Mouse (Mus musculus) midbrain, embryonic 15.5 days (tissue): ENCODE data around the gene Vgf. TPM values are rescaled to one million over a fixed set of nuclear protein-coding genes. Genes with fewer than 3 reads are reported as not detected.

Source experiments
- ATAC-seq: fragments of 200-750 bp; cut with Nextera tagmentation; replicated peaks from 2 replicates; pipeline ENCODE4 v1.8.0; 2017; ENCODE audit warnings: moderate TSS enrichment
- H3K27ac ChIP-seq: fragments of 300-500 bp; sonication (generic); 2 replicates; pipeline ENCODE4 v1.5.1; 2015; ENCODE audit warnings: mild to moderate bottlenecking, inconsistent platforms
- H3K27me3 ChIP-seq: fragments of 300-500 bp; sonication (generic); replicated peaks from 2 replicates; pipeline ENCODE4 v1.6.1; 2015; ENCODE audit warnings: inconsistent platforms
- H3K36me3 ChIP-seq: fragments of 300-500 bp; sonication (generic); replicated peaks from 2 replicates; pipeline ENCODE4 v1.6.1; 2015; ENCODE audit warnings: inconsistent platforms
- H3K4me1 ChIP-seq: fragments of 300-500 bp; sonication (generic); 2 replicates; pipeline ENCODE4 v1.6.1; 2015; ENCODE audit warnings: inconsistent platforms
- H3K4me2 ChIP-seq: fragments of 300-500 bp; sonication (generic); 2 replicates; pipeline ENCODE4 v1.6.1; 2015; ENCODE audit warnings: inconsistent platforms, mild to moderate bottlenecking, moderate library complexity
- H3K4me3 ChIP-seq: fragments of 300-500 bp; sonication (generic); 2 replicates; pipeline ENCODE4 v1.5.1; 2015; ENCODE audit warnings: mild to moderate bottlenecking, inconsistent platforms
- H3K9ac ChIP-seq: fragments of 300-500 bp; sonication (generic); 2 replicates; pipeline ENCODE4 v1.6.1; 2015; ENCODE audit warnings: mild to moderate bottlenecking, inconsistent platforms
- H3K9me3 ChIP-seq: fragments of 300-500 bp; sonication (generic); 2 replicates; pipeline ENCODE4 v1.6.1; 2016; ENCODE audit warnings: inconsistent platforms
- WGBS: fragments of 180-500 bp; shearing (Covaris S2); methylation state at CpG from one replicate; pipeline ENCODE4 v1.1.7; 2015; ENCODE audit warnings: mixed read lengths; 5-methylcytosine and 5-hydroxymethylcytosine counted together
- polyA plus RNA-seq: library from polyadenylated mRNA; unstranded; fragments of >200 nt; fragmentation: Nextera tagmentation; extraction: Ambion mirVana; gene quantifications from 2 replicates; pipeline ENCODE4 v1.2.1, GENCODE M21; 2015

The Vgf gene
- polyA plus RNA-seq, 1 experiment from 2014 or later, result 9.9 TPM

DNA sequence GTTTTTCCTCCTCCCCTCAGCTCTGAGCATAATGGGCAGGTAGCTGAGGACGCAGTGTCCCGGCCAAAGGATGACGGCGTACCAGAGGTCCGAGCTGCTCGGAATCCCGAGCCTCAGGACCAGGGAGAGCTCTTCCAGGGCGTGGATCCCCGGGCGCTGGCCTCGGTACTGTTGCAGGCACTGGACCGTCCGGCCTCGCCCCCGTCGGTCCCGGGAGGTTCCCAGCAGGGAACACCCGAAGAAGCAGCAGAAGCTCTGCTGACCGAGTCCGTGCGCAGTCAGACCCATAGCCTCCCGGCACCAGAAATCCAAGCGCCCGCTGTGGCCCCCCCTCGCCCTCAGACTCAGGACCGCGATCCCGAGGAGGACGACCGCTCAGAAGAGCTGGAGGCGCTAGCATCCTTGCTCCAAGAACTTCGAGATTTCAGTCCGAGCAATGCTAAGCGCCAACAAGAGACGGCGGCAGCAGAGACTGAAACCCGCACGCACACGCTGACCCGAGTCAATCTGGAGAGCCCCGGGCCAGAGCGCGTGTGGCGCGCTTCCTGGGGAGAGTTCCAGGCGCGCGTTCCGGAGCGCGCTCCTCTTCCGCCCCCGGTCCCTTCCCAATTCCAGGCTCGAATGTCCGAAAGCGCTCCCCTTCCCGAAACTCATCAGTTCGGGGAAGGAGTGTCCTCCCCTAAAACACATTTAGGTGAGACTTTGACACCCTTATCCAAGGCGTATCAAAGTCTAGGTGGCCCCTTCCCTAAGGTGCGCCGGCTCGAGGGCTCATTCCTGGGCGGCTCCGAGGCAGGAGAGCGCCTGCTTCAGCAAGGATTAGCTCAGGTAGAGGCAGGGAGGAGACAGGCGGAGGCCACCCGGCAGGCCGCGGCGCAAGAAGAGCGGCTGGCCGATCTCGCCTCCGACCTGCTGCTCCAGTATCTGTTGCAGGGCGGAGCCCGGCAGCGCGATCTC is 5.2 kb downstream of the Vgf start:
- H3K36me3 ChIP-seq, result peaks cover 2% of the 10 kb centered on the region; the same call in 1 of the 2 replicates
- peaks cover 38% of the 10 kb centered on the region for H3K27me3 ChIP-seq
- ATAC-seq, result no peak
- peak overlapping the region; percentile 92 for H3K4me2 ChIP-seq
- peak overlapping the region; percentile 51 for H3K9ac ChIP-seq
- peak overlapping the region; percentile 57 for H3K4me3 ChIP-seq
- H3K27ac ChIP-seq, result 0 out of 2 replicates have a peak overlapping the region, but pooled peaks have one; percentile 51
- under 1% methylated on average over 78 of the region's 78 CpGs for WGBS
- no peaks in the 10 kb centered on the region for H3K9me3 ChIP-seq
- H3K4me1 ChIP-seq, result peaks cover 39% of the 10 kb centered on the region

DNA sequence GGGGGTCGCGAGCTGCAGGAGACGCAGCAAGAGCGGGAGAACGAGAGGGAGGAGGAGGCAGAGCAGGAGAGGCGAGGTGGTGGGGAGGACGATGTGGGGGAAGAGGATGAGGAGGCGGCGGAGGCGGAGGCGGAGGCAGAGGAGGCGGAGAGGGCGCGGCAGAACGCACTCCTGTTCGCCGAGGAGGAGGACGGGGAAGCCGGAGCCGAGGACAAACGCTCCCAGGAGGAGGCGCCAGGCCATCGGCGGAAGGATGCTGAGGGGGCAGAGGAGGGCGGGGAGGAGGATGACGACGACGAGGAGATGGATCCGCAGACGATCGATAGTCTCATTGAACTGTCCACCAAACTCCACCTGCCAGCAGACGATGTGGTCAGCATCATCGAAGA is 5.8 kb downstream of the Vgf start:
- under 1% methylated on average over 33 of the region's 33 CpGs for WGBS
- Histone ChIP-seq H3K9me3 (no peaks in the 10 kb centered on the region), H3K27me3 (peaks cover 31% of the 10 kb centered on the region), H3K36me3 (peaks cover 8% of the 10 kb centered on the region; the same call in 1 of the 2 replicates), H3K9ac (peak overlapping the region; percentile 51), H3K27ac (peak overlapping the region; percentile 51; the same call in 1 of the 2 replicates), H3K4me3 (peak overlapping the region; percentile 57), H3K4me2 (peak overlapping the region; percentile 92), H3K4me1 (peaks cover 39% of the 10 kb centered on the region)
- ATAC-seq, result peak; percentile 7; the same call in 1 of the 2 replicates

DNA sequence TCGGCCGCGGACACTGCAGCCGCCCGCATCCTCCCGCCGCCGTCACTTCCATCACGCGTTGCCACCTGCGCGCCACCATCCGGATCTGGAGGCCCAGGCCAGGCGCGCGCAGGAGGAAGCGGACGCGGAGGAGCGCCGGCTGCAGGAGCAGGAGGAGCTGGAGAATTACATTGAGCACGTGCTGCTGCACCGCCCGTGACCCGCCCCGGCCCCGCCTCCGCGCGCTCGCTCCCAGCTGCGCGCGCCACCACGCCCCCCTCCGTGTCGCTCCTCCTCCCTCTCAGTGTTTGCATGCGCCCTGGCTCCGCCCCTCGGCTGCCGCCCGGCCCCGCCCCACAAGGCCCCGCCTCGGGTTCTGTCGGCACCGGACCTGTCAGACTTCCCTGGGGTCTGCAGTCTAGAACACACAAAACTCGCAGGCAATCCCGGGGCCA is 6.5 kb downstream of the Vgf start:
- no peaks in the 10 kb centered on the region for H3K9me3 ChIP-seq
- peaks cover 28% of the 10 kb centered on the region for H3K27me3 ChIP-seq
- peak; percentile 59 for ATAC-seq
- H3K27ac ChIP-seq, result peak overlapping the region; percentile 51
- WGBS, result under 1% methylated on average over 46 of the region's 49 CpGs
- H3K4me1 ChIP-seq, result peaks cover 39% of the 10 kb centered on the region
- peak overlapping the region; percentile 51 for H3K9ac ChIP-seq
- H3K4me3 ChIP-seq, result peak overlapping the region; percentile 57
- peaks cover 10% of the 10 kb centered on the region; the same call in 1 of the 2 replicates for H3K36me3 ChIP-seq
- H3K4me2 ChIP-seq, result peak overlapping the region; percentile 92

DNA sequence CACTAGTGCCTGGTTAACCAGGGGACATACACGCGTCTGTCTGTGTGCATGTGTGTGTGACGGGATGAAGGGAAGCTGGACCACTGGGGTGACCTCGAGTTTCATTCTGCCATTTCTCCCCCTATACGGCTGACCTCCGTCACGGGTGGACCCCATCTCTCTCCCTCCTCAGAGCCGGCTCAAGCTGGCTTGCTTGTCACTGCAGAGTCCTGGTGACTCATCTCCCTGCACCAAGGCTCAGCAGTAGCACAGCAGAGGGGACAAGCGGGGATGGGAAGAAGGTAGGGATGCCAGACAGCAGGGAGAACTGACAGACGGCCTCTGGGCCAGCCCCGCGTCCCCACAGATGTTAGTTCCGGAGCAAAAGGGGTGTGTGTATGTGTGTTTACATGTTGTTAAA is 10.0 kb downstream of the Vgf start:
- no peak overlapping the region for H3K4me3 ChIP-seq
- no peak overlapping the region for H3K27ac ChIP-seq
- H3K36me3 ChIP-seq, result peaks cover 26% of the 10 kb centered on the region; the same call in 1 of the 2 replicates
- H3K4me2 ChIP-seq, result no peak overlapping the region
- H3K9ac ChIP-seq, result no peak overlapping the region
- 87% methylated on average over 13 of the region's 13 CpGs for WGBS
- ATAC-seq, result no peak
- no peaks in the 10 kb centered on the region for H3K9me3 ChIP-seq
- peaks cover 5% of the 10 kb centered on the region; the same call in 1 of the 2 replicates for H3K27me3 ChIP-seq
- peaks cover 14% of the 10 kb centered on the region for H3K4me1 ChIP-seq

DNA sequence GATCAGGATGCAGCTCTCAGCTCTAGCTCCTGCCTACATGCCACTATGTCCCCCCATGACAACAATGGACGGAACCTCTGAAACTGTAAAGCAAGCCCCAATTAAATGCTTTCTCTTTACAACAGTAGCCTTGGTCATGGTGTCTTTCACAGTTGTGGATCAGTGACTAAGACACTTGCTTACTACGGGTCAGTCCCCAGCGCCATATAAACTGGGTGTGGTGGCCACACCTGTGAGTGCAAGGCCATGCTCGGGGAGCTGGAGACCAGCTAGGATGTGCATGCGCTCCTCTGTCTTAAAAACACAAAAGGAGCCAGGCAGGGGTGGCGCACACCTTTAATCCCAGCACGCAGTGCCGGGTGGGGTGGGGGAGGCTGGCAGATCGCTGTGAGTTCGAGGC is 13.3 kb downstream of the Vgf start:
- no peak overlapping the region for H3K4me3 ChIP-seq
- 95% methylated on average over 10 of the region's 10 CpGs for WGBS
- H3K9me3 ChIP-seq, result no peaks in the 10 kb centered on the region
- H3K4me1 ChIP-seq, result no peaks in the 10 kb centered on the region; the same call in 1 of the 2 replicates
- no peak overlapping the region for H3K4me2 ChIP-seq
- no peak for ATAC-seq
- no peaks in the 10 kb centered on the region for H3K27me3 ChIP-seq
- no peak overlapping the region for H3K27ac ChIP-seq
- H3K9ac ChIP-seq, result no peak overlapping the region
- peaks cover 35% of the 10 kb centered on the region for H3K36me3 ChIP-seq

DNA sequence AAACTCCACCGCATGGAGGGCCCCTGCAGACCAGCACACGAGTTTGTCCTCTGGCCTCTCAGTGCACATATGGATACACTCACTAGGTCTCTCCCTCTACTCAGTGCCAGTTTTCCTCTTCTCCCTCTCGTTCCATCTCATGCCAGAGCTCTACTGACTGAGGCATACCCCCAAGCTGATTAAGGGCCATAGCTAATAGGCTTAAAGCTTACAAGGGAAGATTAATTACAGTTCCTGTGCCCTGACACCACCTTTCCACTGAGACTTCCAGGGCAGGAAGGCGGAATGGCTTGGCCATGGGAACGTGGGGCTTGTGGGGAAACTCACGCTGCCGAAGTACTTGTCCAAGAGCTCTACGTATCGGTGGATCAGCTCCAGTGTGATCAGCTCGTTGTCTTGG is 15.2 kb downstream of the Vgf start:
- Histone ChIP-seq H3K27me3 (no peaks in the 10 kb centered on the region), H3K9ac (no peak overlapping the region), H3K4me2 (no peak overlapping the region), H3K36me3 (peaks cover 33% of the 10 kb centered on the region), H3K9me3 (no peaks in the 10 kb centered on the region), H3K4me1 (peaks cover 13% of the 10 kb centered on the region), H3K27ac (no peak overlapping the region), H3K4me3 (no peak overlapping the region)
- ATAC-seq, result no peak
- 79% methylated on average over 10 of the region's 10 CpGs for WGBS

DNA sequence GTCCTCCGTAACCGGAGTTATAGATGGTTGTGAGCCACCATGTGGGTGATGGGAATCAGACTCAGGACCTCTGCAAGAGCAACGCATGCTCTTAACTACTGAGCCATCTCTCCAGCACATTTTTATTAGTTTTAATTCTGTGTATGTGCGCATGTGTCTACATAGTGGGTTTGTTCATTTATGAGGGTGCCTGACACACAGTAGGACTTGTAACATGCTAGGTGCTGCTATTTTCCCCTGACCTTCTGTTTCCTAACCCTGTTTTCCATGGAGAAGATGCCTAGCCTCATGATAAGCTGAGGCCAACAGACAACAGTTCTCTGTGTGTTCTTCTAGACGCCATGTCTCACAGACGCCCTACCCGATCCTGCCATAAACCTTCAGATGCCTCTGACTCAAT is 17.8 kb downstream of the Vgf start:
- Histone ChIP-seq H3K27me3 (no peaks in the 10 kb centered on the region), H3K4me3 (no peak overlapping the region), H3K36me3 (peaks cover 22% of the 10 kb centered on the region), H3K4me2 (no peak overlapping the region), H3K9ac (no peak overlapping the region), H3K9me3 (no peaks in the 10 kb centered on the region), H3K27ac (no peak overlapping the region), H3K4me1 (peaks cover 20% of the 10 kb centered on the region)
- 95% methylated on average over 7 of the region's 7 CpGs for WGBS
- no peak for ATAC-seq

DNA sequence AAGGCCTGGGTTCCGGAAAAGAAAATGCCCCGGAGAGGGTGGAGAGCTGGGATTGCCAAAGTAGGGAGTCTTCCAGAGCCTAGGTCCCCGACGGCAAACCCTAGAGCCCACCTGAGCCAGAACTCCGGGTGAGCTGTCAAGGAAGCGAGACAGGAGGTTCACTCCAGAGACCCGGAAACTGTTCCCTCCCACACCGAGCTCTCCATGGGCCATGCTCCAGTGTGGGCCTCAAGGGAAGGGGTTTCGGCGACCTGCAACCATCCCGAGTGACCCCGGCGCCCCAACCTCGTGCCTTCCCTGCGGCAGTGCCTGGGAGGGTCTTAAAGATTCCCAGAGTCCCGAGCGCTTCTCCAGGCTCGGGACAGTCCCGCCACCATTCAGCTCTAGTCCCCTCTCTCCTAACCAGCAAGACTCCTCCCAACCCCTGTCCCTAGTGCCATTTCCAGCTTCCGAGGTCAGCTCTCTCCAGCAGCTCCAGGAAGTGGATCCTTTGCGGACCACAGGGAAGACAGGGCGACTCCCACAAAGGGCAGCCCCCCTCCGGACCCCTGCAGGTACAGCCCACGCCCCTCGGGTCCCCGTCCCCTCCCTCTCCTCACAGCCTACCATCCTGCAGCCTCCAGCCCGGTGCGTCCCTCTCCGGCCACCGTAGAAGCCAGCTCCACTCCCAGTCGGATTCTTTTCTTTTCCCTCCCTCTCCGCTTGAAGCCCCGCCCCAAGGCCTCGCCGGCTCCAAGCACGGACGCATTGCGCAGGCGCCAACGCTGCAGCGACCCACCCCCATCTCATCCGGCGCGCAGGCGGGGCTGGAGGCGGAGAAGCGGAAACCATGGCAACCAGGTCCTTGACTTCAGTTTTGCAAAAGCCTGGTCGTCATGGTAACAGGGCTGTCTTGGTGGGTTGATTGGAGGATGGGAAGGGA is 19.5 kb downstream of the Vgf start, which contains the start of gene Ap1s1:
Ap1s1 (minus strand) TSS at position 734 of the 922 bp plus-strand sequence.
- Histone ChIP-seq H3K4me3 (peak within 1 kb of the TSS; percentile 79), H3K27me3 (no peaks in the 10 kb centered on the region), H3K9ac (peak within 1 kb of the TSS; percentile 80), H3K36me3 (peaks cover 10% of the 10 kb centered on the region), H3K4me1 (peaks cover 20% of the 10 kb centered on the region), H3K27ac (peak within 1 kb of the TSS; percentile 85), H3K4me2 (peak within 1 kb of the TSS; percentile 83), H3K9me3 (no peaks in the 10 kb centered on the region)
- under 1% methylated on average over 48 of the region's 48 CpGs for WGBS
- peak; percentile 93 for ATAC-seq

DNA sequence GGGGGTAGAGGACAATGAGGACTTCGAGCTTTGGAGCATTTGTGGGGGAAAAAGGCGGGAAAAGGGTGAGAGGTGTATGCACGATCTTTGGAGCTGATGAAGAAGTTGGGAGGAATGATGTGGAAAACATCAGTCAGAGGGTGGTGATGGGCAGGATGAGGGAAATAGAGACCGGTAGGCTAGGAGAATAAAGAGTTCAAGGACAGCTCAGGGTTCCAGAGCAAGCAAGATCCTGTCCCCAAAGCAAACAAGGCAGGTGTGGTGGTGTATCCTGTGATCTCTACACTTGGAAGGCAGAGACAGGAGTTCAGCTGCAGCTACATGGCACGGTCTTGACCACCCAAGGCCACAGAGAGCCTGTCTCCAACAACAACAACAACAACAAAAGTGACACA is 20.1 kb downstream of the Vgf start:
- Histone ChIP-seq H3K9ac (no peak overlapping the region), H3K27me3 (no peaks in the 10 kb centered on the region), H3K4me1 (peaks cover 20% of the 10 kb centered on the region), H3K36me3 (peaks cover 8% of the 10 kb centered on the region), H3K4me3 (peak overlapping the region; percentile 79), H3K27ac (peak overlapping the region; percentile 80), H3K4me2 (peak overlapping the region; percentile 33), H3K9me3 (no peaks in the 10 kb centered on the region)
- 13% methylated on average over 5 of the region's 5 CpGs for WGBS
- ATAC-seq, result 0 out of 2 replicates have a peak, but pooled peaks have one; percentile 45

DNA sequence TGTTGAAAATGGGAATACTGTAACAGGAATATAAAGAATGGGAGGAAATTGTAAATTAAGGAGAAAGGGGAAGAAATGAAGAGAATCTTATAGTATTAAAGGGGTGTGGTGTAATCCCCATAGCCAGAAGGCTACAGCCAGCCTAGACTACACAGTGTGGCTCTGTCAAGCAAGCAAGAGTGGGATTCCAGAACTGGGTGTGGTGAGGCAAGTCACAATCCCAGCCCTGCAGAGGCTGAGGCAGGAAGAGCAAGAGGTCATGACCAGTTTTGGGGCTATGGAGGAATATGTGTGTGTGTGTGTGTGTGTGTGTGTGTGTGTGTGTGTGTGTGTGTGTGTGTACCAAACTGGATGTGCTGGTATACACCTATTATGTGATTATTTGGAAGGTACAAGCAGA is 20.8 kb downstream of the Vgf start:
- Histone ChIP-seq H3K4me1 (peaks cover 20% of the 10 kb centered on the region), H3K27me3 (no peaks in the 10 kb centered on the region), H3K4me2 (no peak overlapping the region), H3K36me3 (peaks cover 2% of the 10 kb centered on the region; the same call in 1 of the 2 replicates), H3K9ac (no peak overlapping the region), H3K27ac (peak overlapping the region; percentile 80), H3K4me3 (no peak overlapping the region), H3K9me3 (no peaks in the 10 kb centered on the region)
- no peak for ATAC-seq

DNA sequence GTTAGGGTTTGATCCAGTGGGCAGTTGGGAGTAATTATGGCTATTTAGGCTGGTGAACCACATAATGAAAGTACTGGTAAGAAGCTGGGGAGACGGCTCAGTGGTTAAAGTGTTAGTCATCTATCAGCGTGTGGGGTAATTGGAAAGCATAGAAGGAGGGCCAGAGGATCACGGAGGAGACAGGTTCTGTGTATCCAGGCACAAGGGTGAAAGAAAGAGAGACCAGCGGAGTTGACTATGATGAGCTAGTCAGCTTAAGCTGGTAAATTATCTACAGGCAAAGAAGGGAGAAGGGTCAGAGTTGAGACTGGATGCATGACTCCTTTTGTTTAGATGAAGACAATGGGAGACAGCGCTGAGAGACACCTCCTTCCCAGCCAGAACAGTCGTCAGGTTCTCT is 24.9 kb downstream of the Vgf start:
- no peak overlapping the region for H3K27ac ChIP-seq
- no peak for ATAC-seq
- no peaks in the 10 kb centered on the region for H3K36me3 ChIP-seq
- no peak overlapping the region for H3K4me2 ChIP-seq
- WGBS, result 66% methylated on average over 6 of the region's 6 CpGs
- no peaks in the 10 kb centered on the region for H3K27me3 ChIP-seq
- H3K4me1 ChIP-seq, result peaks cover 10% of the 10 kb centered on the region
- no peak overlapping the region for H3K9ac ChIP-seq
- H3K9me3 ChIP-seq, result no peaks in the 10 kb centered on the region
- no peak overlapping the region for H3K4me3 ChIP-seq
